Mouse (Mus musculus): ENCODE data around the gene Sipa1l2.

DNA sequence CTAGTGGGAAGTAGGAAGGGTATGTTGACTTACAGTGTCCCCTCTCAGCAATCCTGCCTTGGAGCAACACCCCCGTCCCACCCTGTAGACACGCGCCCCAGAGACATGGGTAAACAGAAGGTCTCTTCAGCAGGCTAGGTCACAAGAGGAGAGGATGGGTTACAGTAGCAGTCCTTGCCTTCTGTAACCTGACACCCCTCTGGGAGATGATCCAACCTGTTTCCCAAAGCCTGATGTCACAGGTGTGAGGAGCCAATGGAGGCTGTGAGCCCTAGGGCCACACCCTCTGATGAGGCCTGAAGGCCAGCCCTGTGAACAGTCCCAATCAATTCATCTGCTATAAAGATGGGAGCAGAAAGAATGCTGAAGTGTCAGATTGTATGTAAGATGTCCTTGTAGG is 138.3 kb downstream of the Sipa1l2 start:
- TF ChIP-seq CTCF (IDR thresholded peaks at IDR 0.05; ENCODE audit: low read depth): no peak
- TF ChIP-seq EP300 (IDR thresholded peaks at IDR 0.05; ENCODE audit: low read depth): no peak
